Mouse (Mus musculus): ENCODE measurements around the gene Stk40. TPM values are rescaled to one million over a fixed set of nuclear protein-coding genes. Genes with fewer than 3 reads are reported as not detected.

Gene Stk40
- polyA plus RNA-seq (2014; fragmentation: Nextera tagmentation; extraction: Ambion mirVana) = 19.0 and 26.0 TPM in 2 replicates

DNA sequence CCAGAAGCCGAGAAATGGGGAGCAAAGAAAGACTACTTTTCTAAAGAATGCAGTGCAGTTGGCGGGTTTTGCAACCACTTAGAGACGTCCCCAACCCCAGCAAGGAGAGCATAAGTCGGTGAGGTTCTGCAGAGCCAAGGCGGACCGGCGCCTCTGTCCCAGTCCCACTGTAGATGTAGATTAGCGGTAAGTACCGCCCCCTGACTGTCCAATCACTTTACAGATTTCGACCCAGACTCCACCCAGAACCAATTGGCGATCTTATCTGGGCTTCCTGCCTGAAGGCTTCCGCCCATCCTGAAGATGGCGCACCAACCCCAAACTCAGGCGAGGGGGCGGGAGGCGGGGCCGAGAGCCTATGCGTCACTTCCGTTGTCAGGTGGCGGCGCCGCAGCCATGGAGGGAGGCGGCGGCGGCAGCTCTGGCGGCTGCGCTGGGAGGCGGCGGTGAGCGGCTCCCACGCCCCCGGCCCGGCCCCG is at the start of gene Stk40:
Gene Stk40 (plus strand): TSS at position 368 of the 479 bp plus-strand sequence.
- no peaks in the 10 kb centered on the region for H3K36me3 ChIP-seq (ENCODE audit: control insufficient read depth, insufficient read depth, low read length)
- H3K4me1 ChIP-seq (replicated peaks; ENCODE audit: control insufficient read depth, insufficient read depth, low read length) = peaks cover 4% of the 10 kb centered on the region; the same call in 1 of the 2 replicates
- ATAC-seq (ENCODE audit: low FRiP score) (peak; percentile 96), DNase-seq (ENCODE audit: low spot score) (peak; percentile 98)
- H3K4me2 ChIP-seq (replicated peaks; ENCODE audit: low read depth, low read length) = peak within 1 kb of the TSS; percentile 93
- WGBS = 0% methylated on average over 31 of the region's 34 CpGs
- H3K4me3 ChIP-seq (ENCODE audit: low read depth, low read length) = peak within 1 kb of the TSS; percentile 94
- peak within 1 kb of the TSS; percentile 72 for H3K27ac ChIP-seq (ENCODE audit: low read depth, low read length)
- peak within 1 kb of the TSS; percentile 87 for H3K9ac ChIP-seq (ENCODE audit: low read depth, low read length)
- no peaks in the 10 kb centered on the region for H3K27me3 ChIP-seq (ENCODE audit: control insufficient read depth, insufficient read depth, low read length)
- no peaks in the 10 kb centered on the region for H3K9me3 ChIP-seq (ENCODE audit: control insufficient read depth, low read length)

DNA sequence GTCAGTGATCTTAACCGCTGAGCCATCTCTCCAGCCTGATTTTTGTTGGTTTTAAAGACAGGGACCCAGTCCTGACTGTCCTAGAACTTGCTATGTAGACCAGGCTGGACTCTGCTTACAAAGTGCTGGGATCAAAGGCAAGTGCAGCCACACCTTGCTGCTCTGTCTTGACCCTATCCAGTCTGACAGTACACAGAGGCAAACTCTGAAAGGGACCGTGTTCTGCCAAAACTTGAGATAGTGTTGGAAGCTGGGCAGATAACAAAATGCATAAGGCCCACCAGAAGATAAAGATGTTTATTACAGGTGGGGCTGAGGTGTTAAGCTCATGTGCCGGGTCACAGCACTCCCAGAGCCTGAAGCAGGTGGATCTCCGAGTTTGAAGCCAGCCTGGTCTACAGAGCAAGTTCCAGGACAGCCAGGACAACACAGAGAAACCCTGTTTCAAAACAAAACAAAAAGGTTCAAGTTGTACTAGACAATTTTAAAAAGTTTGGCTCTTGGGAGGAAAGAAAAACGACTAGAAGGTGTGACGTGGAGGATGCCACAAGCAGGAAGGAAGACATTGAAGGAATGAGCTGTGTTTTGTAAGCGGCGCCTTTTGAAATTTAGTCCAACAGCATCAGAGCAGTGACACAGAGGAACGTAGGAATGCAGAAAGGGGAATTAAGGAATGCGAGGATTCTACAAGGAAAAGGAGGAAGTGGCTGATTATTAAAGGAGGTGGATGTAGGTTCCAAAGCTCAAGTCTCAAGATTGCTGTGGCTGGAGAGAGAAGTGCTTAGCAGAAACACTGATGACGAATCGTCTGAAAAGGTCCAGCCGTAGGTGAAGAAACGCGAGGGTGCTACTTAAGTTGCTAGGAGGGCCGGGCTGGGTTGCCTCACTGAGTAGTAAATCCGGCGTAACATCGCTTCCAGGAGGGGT is 46.3 kb upstream of the Stk40 start:
- Histone ChIP-seq H3K36me3 (ENCODE audit: control insufficient read depth, insufficient read depth, low read length) (peaks cover 4% of the 10 kb centered on the region; the same call in 1 of the 2 replicates), H3K4me1 (replicated peaks; ENCODE audit: control insufficient read depth, insufficient read depth, low read length) (no peaks in the 10 kb centered on the region; the same call in 1 of the 2 replicates), H3K27ac (ENCODE audit: low read depth, low read length) (no peak overlapping the region), H3K4me2 (replicated peaks; ENCODE audit: low read depth, low read length) (peak overlapping the region; percentile 75), H3K27me3 (ENCODE audit: control insufficient read depth, insufficient read depth, low read length) (no peaks in the 10 kb centered on the region), H3K9me3 (ENCODE audit: control insufficient read depth, low read length) (no peaks in the 10 kb centered on the region), H3K4me3 (ENCODE audit: low read depth, low read length) (peak overlapping the region; percentile 74), H3K9ac (ENCODE audit: low read depth, low read length) (peak overlapping the region; percentile 50)
- no peak for DNase-seq (ENCODE audit: low spot score)
- WGBS = 16% methylated on average over 19 of the region's 19 CpGs
- peak; percentile 20; the same call in 1 of the 2 replicates for ATAC-seq (ENCODE audit: low FRiP score)

- H3K4me1 ChIP-seq (replicated peaks; ENCODE audit: control insufficient read depth, insufficient read depth, low read length) = no peaks in the 10 kb centered on the region; the same call in 1 of the 2 replicates
- ATAC-seq (ENCODE audit: low FRiP score) = peak; percentile 97
- DNase-seq (ENCODE audit: low spot score) = peak; percentile 97
- H3K36me3 ChIP-seq (ENCODE audit: control insufficient read depth, insufficient read depth, low read length) = 0 out of 2 replicates have a peak, but pooled peaks cover 3% of the 10 kb centered on the region
- peak within 1 kb of the TSS; percentile 75 for H3K4me2 ChIP-seq (replicated peaks; ENCODE audit: low read depth, low read length)
- no peaks in the 10 kb centered on the region for H3K9me3 ChIP-seq (ENCODE audit: control insufficient read depth, low read length)
- peak within 1 kb of the TSS; percentile 74 for H3K4me3 ChIP-seq (ENCODE audit: low read depth, low read length)
- H3K27ac ChIP-seq (ENCODE audit: low read depth, low read length) = 0 out of 2 replicates have a peak within 1 kb of the TSS, but pooled peaks have one; percentile 10
- H3K9ac ChIP-seq (ENCODE audit: low read depth, low read length) = peak within 1 kb of the TSS; percentile 73
- WGBS = under 1% methylated on average over 57 of the region's 57 CpGs
- H3K27me3 ChIP-seq (ENCODE audit: control insufficient read depth, insufficient read depth, low read length) = no peaks in the 10 kb centered on the region
Measured at GRCm38 (mm10) chr4:126058134-126058996, 45.4 kb upstream of the Stk40 start, which contains the start of gene Oscp1. Oscp1 (plus strand) TSS chr4:126058565.

- DNase-seq (ENCODE audit: low spot score) (no peak), ATAC-seq (ENCODE audit: low FRiP score) (no peak)
- Histone ChIP-seq H3K4me3 (ENCODE audit: low read depth, low read length) (peak overlapping the region; percentile 74), H3K36me3 (ENCODE audit: control insufficient read depth, insufficient read depth, low read length) (0 out of 2 replicates have a peak, but pooled peaks cover 3% of the 10 kb centered on the region), H3K27me3 (ENCODE audit: control insufficient read depth, insufficient read depth, low read length) (no peaks in the 10 kb centered on the region), H3K4me1 (replicated peaks; ENCODE audit: control insufficient read depth, insufficient read depth, low read length) (no peaks in the 10 kb centered on the region; the same call in 1 of the 2 replicates), H3K9me3 (ENCODE audit: control insufficient read depth, low read length) (no peaks in the 10 kb centered on the region), H3K27ac (ENCODE audit: low read depth, low read length) (0 out of 2 replicates have a peak overlapping the region, but pooled peaks have one; percentile 10), H3K9ac (ENCODE audit: low read depth, low read length) (peak overlapping the region; percentile 73), H3K4me2 (replicated peaks; ENCODE audit: low read depth, low read length) (peak overlapping the region; percentile 75)
- 39% methylated on average over 9 of the region's 9 CpGs for whole genome bisulfite sequencing
Measured at GRCm38 (mm10) chr4:126058997-126059362, 44.8 kb upstream of the Stk40 start.

DNA sequence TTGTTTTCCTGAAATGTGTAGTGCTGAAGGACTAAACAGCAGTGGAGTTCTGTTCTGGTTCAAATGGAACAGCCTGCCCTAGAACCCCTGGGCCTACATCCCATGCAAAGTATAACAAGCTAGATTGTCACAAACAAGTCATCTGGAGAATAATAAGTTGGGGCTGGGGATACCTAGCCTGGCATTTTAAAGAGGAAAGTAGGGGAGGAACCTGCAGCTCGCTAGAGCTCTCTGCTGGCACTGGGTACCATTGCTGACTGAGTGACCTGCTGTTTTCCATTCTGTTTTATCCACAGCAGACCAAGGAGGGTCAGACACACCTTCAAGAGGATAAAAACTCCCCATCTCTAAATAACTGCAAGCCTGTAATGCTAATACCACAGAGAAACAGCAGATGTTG is 40.9 kb upstream of the Stk40 start:
- no peak overlapping the region for H3K4me2 ChIP-seq (replicated peaks; ENCODE audit: low read depth, low read length)
- 65% methylated on average over 1 of the region's 1 CpGs for WGBS
- H3K9me3 ChIP-seq (ENCODE audit: control insufficient read depth, low read length) = no peaks in the 10 kb centered on the region
- no peaks in the 10 kb centered on the region; the same call in 1 of the 2 replicates for H3K4me1 ChIP-seq (replicated peaks; ENCODE audit: control insufficient read depth, insufficient read depth, low read length)
- H3K36me3 ChIP-seq (ENCODE audit: control insufficient read depth, insufficient read depth, low read length) = no peaks in the 10 kb centered on the region
- no peak for DNase-seq (ENCODE audit: low spot score)
- H3K27me3 ChIP-seq (ENCODE audit: control insufficient read depth, insufficient read depth, low read length) = no peaks in the 10 kb centered on the region
- no peak overlapping the region for H3K27ac ChIP-seq (ENCODE audit: low read depth, low read length)
- ATAC-seq (ENCODE audit: low FRiP score) = no peak
- H3K4me3 ChIP-seq (ENCODE audit: low read depth, low read length) = no peak overlapping the region
- H3K9ac ChIP-seq (ENCODE audit: low read depth, low read length) = no peak overlapping the region

DNA sequence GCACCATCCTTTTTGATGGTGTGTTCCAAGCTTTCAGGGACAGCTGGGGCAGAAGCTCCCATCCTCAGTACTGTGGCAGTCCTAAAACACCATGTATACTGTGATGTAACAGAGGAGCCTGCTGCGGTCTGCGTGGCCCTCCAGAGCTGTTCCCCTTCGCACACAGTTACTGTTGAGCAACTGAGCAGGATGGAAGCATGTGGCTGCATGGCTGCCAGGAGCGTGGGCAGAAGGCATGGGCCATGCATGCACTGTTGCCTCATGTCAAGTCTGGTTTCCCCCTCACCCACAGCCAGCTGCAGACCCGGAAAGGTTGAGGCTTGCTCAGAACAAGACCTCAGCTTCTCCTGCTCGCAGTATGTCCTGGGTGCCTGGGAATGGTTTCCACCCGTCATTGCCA is 38.5 kb upstream of the Stk40 start:
- Histone ChIP-seq H3K4me3 (ENCODE audit: low read depth, low read length) (no peak overlapping the region), H3K4me2 (replicated peaks; ENCODE audit: low read depth, low read length) (no peak overlapping the region), H3K4me1 (replicated peaks; ENCODE audit: control insufficient read depth, insufficient read depth, low read length) (no peaks in the 10 kb centered on the region), H3K27ac (ENCODE audit: low read depth, low read length) (no peak overlapping the region), H3K36me3 (ENCODE audit: control insufficient read depth, insufficient read depth, low read length) (no peaks in the 10 kb centered on the region), H3K27me3 (ENCODE audit: control insufficient read depth, insufficient read depth, low read length) (no peaks in the 10 kb centered on the region), H3K9ac (ENCODE audit: low read depth, low read length) (no peak overlapping the region), H3K9me3 (ENCODE audit: control insufficient read depth, low read length) (no peaks in the 10 kb centered on the region)
- 89% methylated on average over 7 of the region's 7 CpGs for WGBS
- DNase-seq (ENCODE audit: low spot score) (no peak), ATAC-seq (ENCODE audit: low FRiP score) (no peak)

- H3K9me3 ChIP-seq (ENCODE audit: control insufficient read depth, low read length) = no peaks in the 10 kb centered on the region
- H3K4me3 ChIP-seq (ENCODE audit: low read depth, low read length) = no peak overlapping the region
- H3K9ac ChIP-seq (ENCODE audit: low read depth, low read length) = no peak overlapping the region
- no peaks in the 10 kb centered on the region for H3K36me3 ChIP-seq (ENCODE audit: control insufficient read depth, insufficient read depth, low read length)
- WGBS = 82% methylated on average over 15 of the region's 15 CpGs
- H3K27ac ChIP-seq (ENCODE audit: low read depth, low read length) = no peak overlapping the region
- H3K4me1 ChIP-seq (replicated peaks; ENCODE audit: control insufficient read depth, insufficient read depth, low read length) = no peaks in the 10 kb centered on the region
- ATAC-seq (ENCODE audit: low FRiP score) (no peak), DNase-seq (ENCODE audit: low spot score) (no peak)
- H3K27me3 ChIP-seq (ENCODE audit: control insufficient read depth, insufficient read depth, low read length) = no peaks in the 10 kb centered on the region
- no peak overlapping the region for H3K4me2 ChIP-seq (replicated peaks; ENCODE audit: low read depth, low read length)
Measured at GRCm38 (mm10) chr4:126067401-126068077, 36.2 kb upstream of the Stk40 start.

GRCm38 (mm10) chr4:126068842-126069241 is 34.9 kb upstream of the Stk40 start:
- Histone ChIP-seq H3K27me3 (ENCODE audit: control insufficient read depth, insufficient read depth, low read length) (no peaks in the 10 kb centered on the region), H3K4me1 (replicated peaks; ENCODE audit: control insufficient read depth, insufficient read depth, low read length) (no peaks in the 10 kb centered on the region), H3K27ac (ENCODE audit: low read depth, low read length) (no peak overlapping the region), H3K4me3 (ENCODE audit: low read depth, low read length) (no peak overlapping the region), H3K36me3 (ENCODE audit: control insufficient read depth, insufficient read depth, low read length) (no peaks in the 10 kb centered on the region), H3K9me3 (ENCODE audit: control insufficient read depth, low read length) (no peaks in the 10 kb centered on the region), H3K9ac (ENCODE audit: low read depth, low read length) (no peak overlapping the region), H3K4me2 (replicated peaks; ENCODE audit: low read depth, low read length) (no peak overlapping the region)
- no peak for ATAC-seq (ENCODE audit: low FRiP score)
- no peak for DNase-seq (ENCODE audit: low spot score)
- 89% methylated on average over 6 of the region's 6 CpGs for WGBS
